Mouse (Mus musculus) cerebral cortex, adult 2 months (tissue): ENCODE measurements around the gene Crocc2.

Source experiments
- WGBS: fragments of 180-500 bp; shearing (Covaris S2); methylation state at CpG from one replicate; pipeline ENCODE4 v1.1.7; 2018; 5-methylcytosine and 5-hydroxymethylcytosine counted together

Gene Crocc2

GRCm38 (mm10) chr1:93214612-93215011 is 46.1 kb downstream of the Crocc2 start:
- WGBS, result 63% methylated on average over 5 of the region's 5 CpGs

- WGBS, result 56% methylated on average over 9 of the region's 9 CpGs
These were observed 48.4 kb downstream of the Crocc2 start for GRCm38 (mm10) chr1:93216839-93217497.

- 79% methylated on average over 7 of the region's 7 CpGs for WGBS
These were observed 49.0 kb downstream of the Crocc2 start for GRCm38 (mm10) chr1:93217530-93217929.

- WGBS, result 62% methylated on average over 7 of the region's 7 CpGs
These were observed 52.3 kb downstream of the Crocc2 start for GRCm38 (mm10) chr1:93220776-93221175.

- WGBS, result 46% methylated on average over 18 of the region's 18 CpGs
These were observed 55.4 kb downstream of the Crocc2 start for GRCm38 (mm10) chr1:93223972-93224371.

GRCm38 (mm10) chr1:93225226-93225625 is 56.7 kb downstream of the Crocc2 start:
- WGBS, result 61% methylated on average over 4 of the region's 4 CpGs

- WGBS, result 89% methylated on average over 5 of the region's 5 CpGs
These were observed 57.4 kb downstream of the Crocc2 start for GRCm38 (mm10) chr1:93225731-93226520.

- 67% methylated on average over 7 of the region's 7 CpGs for WGBS
These were observed 58.9 kb downstream of the Crocc2 start for GRCm38 (mm10) chr1:93227303-93227975.

GRCm38 (mm10) chr1:93227976-93228365 is 59.4 kb downstream of the Crocc2 start:
- WGBS, result 91% methylated on average over 7 of the region's 7 CpGs

GRCm38 (mm10) chr1:93229221-93229620 is 60.7 kb downstream of the Crocc2 start:
- 87% methylated on average over 6 of the region's 6 CpGs for WGBS

- 85% methylated on average over 4 of the region's 4 CpGs for WGBS
These were observed 61.1 kb downstream of the Crocc2 start for GRCm38 (mm10) chr1:93229626-93230025.

GRCm38 (mm10) chr1:93235576-93236544 is 67.3 kb downstream of the Crocc2 start, which contains the start of gene Sned1:
TSS of gene Sned1 (plus strand) at chr1:93235841.
- 2% methylated on average over 92 of the region's 100 CpGs for WGBS

GRCm38 (mm10) chr1:93236545-93236924 is 68.0 kb downstream of the Crocc2 start:
- 64% methylated on average over 3 of the region's 3 CpGs for WGBS

- WGBS, result 97% methylated on average over 10 of the region's 10 CpGs
These were observed 69.2 kb downstream of the Crocc2 start for GRCm38 (mm10) chr1:93237676-93238075.

GRCm38 (mm10) chr1:93238201-93238600 is 69.7 kb downstream of the Crocc2 start:
- 77% methylated on average over 4 of the region's 4 CpGs for WGBS

GRCm38 (mm10) chr1:93245936-93246335 is 77.4 kb downstream of the Crocc2 start:
- WGBS, result 67% methylated on average over 2 of the region's 2 CpGs

- 65% methylated on average over 2 of the region's 2 CpGs for WGBS
These were observed 84.1 kb downstream of the Crocc2 start for GRCm38 (mm10) chr1:93252586-93252985.

- WGBS, result 94% methylated on average over 7 of the region's 7 CpGs
These were observed 87.2 kb downstream of the Crocc2 start for GRCm38 (mm10) chr1:93255761-93256160.

GRCm38 (mm10) chr1:93257560-93257959 is 89.0 kb downstream of the Crocc2 start:
- WGBS, result 96% methylated on average over 1 of the region's 1 CpGs

- WGBS, result 62% methylated on average over 3 of the region's 3 CpGs
These were observed 98.7 kb downstream of the Crocc2 start for GRCm38 (mm10) chr1:93267207-93267606.

- WGBS, result 66% methylated on average over 2 of the region's 2 CpGs
These were observed 99.7 kb downstream of the Crocc2 start for GRCm38 (mm10) chr1:93268246-93268645.
